Mouse (Mus musculus): ENCODE results near the gene Slc22a4. TPM values are rescaled to one million over a fixed set of nuclear protein-coding genes. Genes with fewer than 3 reads are reported as not detected.
"Not testable (repeated sequence)": the region's sequence is repeated elsewhere in the genome, so short reads cannot be mapped to it uniquely, and the experiment has no call there.

Gene Slc22a4
- polyA plus RNA-seq, 2 experiments, result 2.7 to 5.2 TPM

- Histone ChIP-seq H3K9ac (ENCODE audit: low read depth, low read length, severe bottlenecking) (no peak overlapping the region), H3K27me3 (ENCODE audit: control insufficient read depth, insufficient read depth, low read length) (no peaks in the 10 kb centered on the region; the same call in 1 of the 2 replicates), H3K4me3 (replicated peaks; ENCODE audit: low read length) (no peak overlapping the region), H3K4me2 (replicated peaks; ENCODE audit: low read depth, low read length, severe bottlenecking) (no peak overlapping the region), H3K36me3 (ENCODE audit: control insufficient read depth, insufficient read depth, low read length) (no peaks in the 10 kb centered on the region), H3K27ac (replicated peaks; ENCODE audit: low read depth, low read length) (no peak overlapping the region), H3K4me1 (ENCODE audit: control insufficient read depth, insufficient read depth, low read length) (no peaks in the 10 kb centered on the region), H3K9me3 (ENCODE audit: control insufficient read depth, low read length) (no peaks in the 10 kb centered on the region)
- TF ChIP-seq POLR2A (IDR thresholded peaks at IDR 0.05; ENCODE audit: borderline replicate concordance, extremely low read depth, insufficient read depth, insufficient read length), result no peak
- 74% methylated on average over 3 of the region's 3 CpGs for WGBS
- no peak for DNase-seq (ENCODE audit: low spot score)
- no peak for ATAC-seq (ENCODE audit: low FRiP score, low read depth)
Observed at GRCm38 (mm10) chr11:53977672-53978071, 50.2 kb downstream of the Slc22a4 start.

GRCm38 (mm10) chr11:53975559-53975958, 52.3 kb downstream of the Slc22a4 start:
- Histone ChIP-seq H3K9ac (ENCODE audit: low read depth, low read length, severe bottlenecking) (no peak overlapping the region), H3K27ac (replicated peaks; ENCODE audit: low read depth, low read length) (no peak overlapping the region), H3K4me1 (ENCODE audit: control insufficient read depth, insufficient read depth, low read length) (no peaks in the 10 kb centered on the region), H3K27me3 (ENCODE audit: control insufficient read depth, insufficient read depth, low read length) (no peaks in the 10 kb centered on the region; the same call in 1 of the 2 replicates), H3K36me3 (ENCODE audit: control insufficient read depth, insufficient read depth, low read length) (no peaks in the 10 kb centered on the region), H3K4me2 (replicated peaks; ENCODE audit: low read depth, low read length, severe bottlenecking) (no peak overlapping the region), H3K9me3 (ENCODE audit: control insufficient read depth, low read length) (no peaks in the 10 kb centered on the region), H3K4me3 (replicated peaks; ENCODE audit: low read length) (no peak overlapping the region)
- ATAC-seq (ENCODE audit: low FRiP score, low read depth) (no peak), DNase-seq (ENCODE audit: low spot score) (no peak)
- TF ChIP-seq POLR2A (IDR thresholded peaks at IDR 0.05; ENCODE audit: borderline replicate concordance, extremely low read depth, insufficient read depth, insufficient read length), result no peak

DNA sequence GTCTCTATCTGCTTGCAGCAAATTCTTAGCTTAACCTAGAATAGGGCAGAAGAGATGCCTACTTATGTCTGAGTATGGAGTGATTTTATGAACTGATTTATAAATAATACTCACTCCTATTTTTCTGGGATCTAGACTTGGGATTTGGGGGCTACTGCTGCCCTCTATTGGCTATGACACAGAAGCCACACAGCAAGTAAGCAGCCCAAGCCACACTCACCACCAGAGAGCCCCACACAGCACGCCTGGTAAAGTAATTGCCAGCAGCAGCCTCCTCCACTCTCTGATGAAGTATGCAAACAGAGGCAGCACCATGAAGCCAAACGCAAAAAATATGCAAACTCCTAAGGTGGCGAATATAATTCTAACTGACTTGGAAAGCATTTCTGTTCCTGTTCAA, 68.9 kb downstream of the Slc22a4 start:
- no peak for TF ChIP-seq POLR2A (IDR thresholded peaks at IDR 0.05; ENCODE audit: borderline replicate concordance, extremely low read depth, insufficient read depth, insufficient read length)
- DNase-seq (ENCODE audit: low spot score), result no peak

GRCm38 (mm10) chr11:53958176-53958575, 69.7 kb downstream of the Slc22a4 start:
- not testable (repeated sequence) for H3K9ac ChIP-seq (ENCODE audit: low read depth, low read length, severe bottlenecking); H3K27me3 ChIP-seq (ENCODE audit: control insufficient read depth, insufficient read depth, low read length); H3K4me1 ChIP-seq (ENCODE audit: control insufficient read depth, insufficient read depth, low read length); ATAC-seq (ENCODE audit: low FRiP score, low read depth); DNase-seq (ENCODE audit: low spot score); H3K9me3 ChIP-seq (ENCODE audit: control insufficient read depth, low read length); H3K4me2 ChIP-seq (replicated peaks; ENCODE audit: low read depth, low read length, severe bottlenecking); H3K4me3 ChIP-seq (replicated peaks; ENCODE audit: low read length); H3K27ac ChIP-seq (replicated peaks; ENCODE audit: low read depth, low read length); H3K36me3 ChIP-seq (ENCODE audit: control insufficient read depth, insufficient read depth, low read length)
- 28% methylated on average over 3 of the region's 4 CpGs for WGBS

More for the DNA sequence above, 68.9 kb downstream of the Slc22a4 start:
- 33% methylated on average over 3 of the region's 3 CpGs for WGBS
- no peak overlapping the region for H3K4me3 ChIP-seq (replicated peaks; ENCODE audit: low read length)
- H3K4me1 ChIP-seq (ENCODE audit: control insufficient read depth, insufficient read depth, low read length), result no peaks in the 10 kb centered on the region
- H3K27me3 ChIP-seq (ENCODE audit: control insufficient read depth, insufficient read depth, low read length), result no peaks in the 10 kb centered on the region
- no peaks in the 10 kb centered on the region for H3K9me3 ChIP-seq (ENCODE audit: control insufficient read depth, low read length)
- ATAC-seq (ENCODE audit: low FRiP score, low read depth), result no peak
- H3K36me3 ChIP-seq (ENCODE audit: control insufficient read depth, insufficient read depth, low read length), result no peaks in the 10 kb centered on the region
- H3K4me2 ChIP-seq (replicated peaks; ENCODE audit: low read depth, low read length, severe bottlenecking), result no peak overlapping the region
- no peak overlapping the region for H3K9ac ChIP-seq (ENCODE audit: low read depth, low read length, severe bottlenecking)
- no peak overlapping the region for H3K27ac ChIP-seq (replicated peaks; ENCODE audit: low read depth, low read length)

DNA sequence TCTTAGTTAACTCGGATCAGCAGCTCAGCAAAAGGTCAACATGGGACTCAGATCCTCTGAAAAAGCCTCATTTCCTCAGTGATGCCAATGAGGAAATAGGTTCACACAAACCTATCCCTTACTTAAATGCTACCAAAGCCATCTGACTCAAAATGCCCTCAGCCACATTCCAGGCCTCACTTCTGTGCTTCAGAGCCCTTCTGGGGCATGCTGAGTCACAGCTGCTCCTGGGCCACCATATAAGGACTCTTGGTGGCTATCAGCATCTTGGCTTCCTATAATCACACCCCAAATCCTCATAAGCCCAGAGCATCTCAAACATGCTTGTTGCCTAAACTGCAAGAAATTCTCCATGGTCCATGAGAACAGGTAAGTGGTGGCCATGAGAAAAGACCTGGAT, 71.3 kb downstream of the Slc22a4 start:
- no peak for TF ChIP-seq POLR2A (IDR thresholded peaks at IDR 0.05; ENCODE audit: borderline replicate concordance, extremely low read depth, insufficient read depth, insufficient read length)
- 64% methylated on average over 1 of the region's 1 CpGs for WGBS
- no peaks in the 10 kb centered on the region for H3K27me3 ChIP-seq (ENCODE audit: control insufficient read depth, insufficient read depth, low read length)
- H3K4me2 ChIP-seq (replicated peaks; ENCODE audit: low read depth, low read length, severe bottlenecking), result no peak overlapping the region
- H3K36me3 ChIP-seq (ENCODE audit: control insufficient read depth, insufficient read depth, low read length), result no peaks in the 10 kb centered on the region
- H3K27ac ChIP-seq (replicated peaks; ENCODE audit: low read depth, low read length), result no peak overlapping the region
- no peak overlapping the region for H3K4me3 ChIP-seq (replicated peaks; ENCODE audit: low read length)
- H3K9me3 ChIP-seq (ENCODE audit: control insufficient read depth, low read length), result no peaks in the 10 kb centered on the region
- H3K4me1 ChIP-seq (ENCODE audit: control insufficient read depth, insufficient read depth, low read length), result no peaks in the 10 kb centered on the region
- no peak for ATAC-seq (ENCODE audit: low FRiP score, low read depth)
- DNase-seq (ENCODE audit: low spot score), result no peak
- no peak overlapping the region for H3K9ac ChIP-seq (ENCODE audit: low read depth, low read length, severe bottlenecking)

- Histone ChIP-seq H3K4me1 (ENCODE audit: control insufficient read depth, insufficient read depth, low read length) (no peaks in the 10 kb centered on the region), H3K27ac (replicated peaks; ENCODE audit: low read depth, low read length) (no peak overlapping the region), H3K4me3 (replicated peaks; ENCODE audit: low read length) (no peak overlapping the region), H3K27me3 (ENCODE audit: control insufficient read depth, insufficient read depth, low read length) (no peaks in the 10 kb centered on the region), H3K9ac (ENCODE audit: low read depth, low read length, severe bottlenecking) (no peak overlapping the region), H3K9me3 (ENCODE audit: control insufficient read depth, low read length) (no peaks in the 10 kb centered on the region), H3K36me3 (ENCODE audit: control insufficient read depth, insufficient read depth, low read length) (no peaks in the 10 kb centered on the region; the same call in 1 of the 2 replicates), H3K4me2 (replicated peaks; ENCODE audit: low read depth, low read length, severe bottlenecking) (no peak overlapping the region)
- no peak for TF ChIP-seq POLR2A (IDR thresholded peaks at IDR 0.05; ENCODE audit: borderline replicate concordance, extremely low read depth, insufficient read depth, insufficient read length)
- DNase-seq (ENCODE audit: low spot score) (no peak), ATAC-seq (ENCODE audit: low FRiP score, low read depth) (no peak)
- WGBS, result 91% methylated on average over 3 of the region's 3 CpGs
Observed at GRCm38 (mm10) chr11:53954653-53955052, 73.2 kb downstream of the Slc22a4 start.

- not testable (repeated sequence) for H3K4me2 ChIP-seq (replicated peaks; ENCODE audit: low read depth, low read length, severe bottlenecking); H3K4me3 ChIP-seq (replicated peaks; ENCODE audit: low read length); DNase-seq (ENCODE audit: low spot score); H3K27me3 ChIP-seq (ENCODE audit: control insufficient read depth, insufficient read depth, low read length); H3K36me3 ChIP-seq (ENCODE audit: control insufficient read depth, insufficient read depth, low read length); H3K9ac ChIP-seq (ENCODE audit: low read depth, low read length, severe bottlenecking); H3K27ac ChIP-seq (replicated peaks; ENCODE audit: low read depth, low read length); H3K9me3 ChIP-seq (ENCODE audit: control insufficient read depth, low read length); H3K4me1 ChIP-seq (ENCODE audit: control insufficient read depth, insufficient read depth, low read length); ATAC-seq (ENCODE audit: low FRiP score, low read depth)
- no CpG with 5 or more reads among the region's 3 CpGs for WGBS
Observed at GRCm38 (mm10) chr11:53950133-53950532, 77.8 kb downstream of the Slc22a4 start.
